Mouse (Mus musculus) forebrain, embryonic 15.5 days (tissue): ENCODE results near the gene Pgc. TPM values are rescaled to one million over a fixed set of nuclear protein-coding genes. Genes with fewer than 3 reads are reported as not detected.

ENCODE experiments used
- ATAC-seq: fragments of 200-750 bp; cut with Nextera tagmentation; replicated peaks from 2 replicates; pipeline ENCODE4 v1.8.0; 2017; ENCODE audit warnings: mild to moderate bottlenecking, moderate TSS enrichment, moderate library complexity
- H3K27ac ChIP-seq: fragments of 300-500 bp; sonication (generic); replicated peaks from 2 replicates; pipeline ENCODE4 v1.5.1; 2015; ENCODE audit warnings: mild to moderate bottlenecking, inconsistent platforms
- H3K27me3 ChIP-seq: fragments of 300-500 bp; sonication (generic); 2 replicates; pipeline ENCODE4 v1.6.1; 2015; ENCODE audit warnings: inconsistent platforms
- H3K36me3 ChIP-seq: fragments of 300-500 bp; sonication (generic); 2 replicates; pipeline ENCODE4 v1.6.1; 2015; ENCODE audit warnings: mild to moderate bottlenecking, inconsistent platforms
- H3K4me1 ChIP-seq: fragments of 300-500 bp; sonication (generic); 2 replicates; pipeline ENCODE4 v1.6.1; 2015; ENCODE audit warnings: inconsistent platforms
- H3K4me2 ChIP-seq: fragments of 300-500 bp; sonication (generic); replicated peaks from 2 replicates; pipeline ENCODE4 v1.6.1; 2015; ENCODE audit warnings: mild to moderate bottlenecking, inconsistent platforms
- H3K4me3 ChIP-seq: fragments of 300-500 bp; sonication (generic); 2 replicates; pipeline ENCODE4 v1.5.1; 2015; ENCODE audit warnings: mild to moderate bottlenecking, inconsistent platforms
- H3K9ac ChIP-seq: fragments of 300-500 bp; sonication (generic); replicated peaks from 2 replicates; pipeline ENCODE4 v1.6.1; 2015; ENCODE audit warnings: mild to moderate bottlenecking, inconsistent platforms
- H3K9me3 ChIP-seq: fragments of 300-500 bp; sonication (generic); 2 replicates; pipeline ENCODE4 v1.6.1; 2016; ENCODE audit warnings: inconsistent platforms
- WGBS: fragments of 180-500 bp; shearing (Covaris S2); methylation state at CpG from one replicate; pipeline ENCODE4 v1.1.7; 2015; ENCODE audit warnings: mixed read lengths; 5-methylcytosine and 5-hydroxymethylcytosine counted together
- polyA plus RNA-seq: library from polyadenylated mRNA; unstranded; fragments of >200 nt; fragmentation: Nextera tagmentation; extraction: Ambion mirVana; gene quantifications from 2 replicates; pipeline ENCODE4 v1.2.1, GENCODE M21; 2015

Pgc gene
- polyA plus RNA-seq, 1 experiment from 2014 or later, result not detected

DNA sequence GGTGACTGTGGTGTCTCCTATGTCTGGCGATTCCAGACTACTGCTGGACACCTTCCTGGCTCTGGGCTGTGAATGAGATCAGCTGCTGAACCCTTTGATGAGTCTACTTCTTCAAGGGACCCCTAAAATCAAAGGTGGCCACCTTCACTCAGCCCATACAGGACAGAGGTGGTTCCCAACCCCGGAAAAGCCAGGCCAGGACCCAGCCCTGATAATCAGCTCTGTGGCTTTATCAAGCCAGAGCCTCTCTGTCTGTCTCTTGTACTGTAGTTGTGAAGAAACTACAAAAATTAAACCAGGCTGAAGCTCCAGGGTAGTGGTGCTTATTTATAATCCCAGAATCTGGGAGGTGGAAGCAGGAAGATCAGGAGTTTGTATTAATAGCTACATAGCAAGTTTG, 50.5 kb downstream of the Pgc start:
- no peak overlapping the region for H3K4me3 ChIP-seq
- 78% methylated on average over 2 of the region's 2 CpGs for WGBS
- H3K27ac ChIP-seq, result no peak overlapping the region
- no peaks in the 10 kb centered on the region for H3K27me3 ChIP-seq
- no peak for ATAC-seq
- H3K9me3 ChIP-seq, result no peaks in the 10 kb centered on the region
- H3K9ac ChIP-seq, result no peak overlapping the region
- no peaks in the 10 kb centered on the region for H3K4me1 ChIP-seq
- no peaks in the 10 kb centered on the region for H3K36me3 ChIP-seq
- no peak overlapping the region for H3K4me2 ChIP-seq

DNA sequence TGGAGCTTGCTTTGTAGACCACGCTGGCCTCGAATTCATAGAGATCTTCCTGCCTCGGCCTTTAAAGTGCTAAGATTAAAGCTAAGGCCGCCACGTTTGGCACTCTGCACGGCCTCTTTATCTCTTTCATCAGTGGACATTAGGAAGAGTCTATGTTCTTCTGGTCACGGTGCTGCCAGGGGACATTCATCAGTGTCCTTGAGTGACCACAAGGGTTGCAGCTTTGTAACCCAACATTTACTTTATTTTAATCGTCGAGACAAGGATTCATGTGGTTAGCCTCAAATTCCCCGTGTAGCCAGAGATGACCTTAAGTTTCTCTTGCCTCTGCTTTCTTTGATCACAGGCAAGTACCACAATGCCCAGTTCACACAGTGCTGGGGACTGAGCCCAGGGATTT, 53.8 kb downstream of the Pgc start:
- no peaks in the 10 kb centered on the region for H3K4me1 ChIP-seq
- WGBS, result 84% methylated on average over 10 of the region's 10 CpGs
- no peak overlapping the region for H3K4me3 ChIP-seq
- H3K9ac ChIP-seq, result no peak overlapping the region
- H3K27me3 ChIP-seq, result no peaks in the 10 kb centered on the region
- H3K4me2 ChIP-seq, result no peak overlapping the region
- no peak overlapping the region for H3K27ac ChIP-seq
- no peaks in the 10 kb centered on the region for H3K9me3 ChIP-seq
- no peaks in the 10 kb centered on the region for H3K36me3 ChIP-seq
- no peak for ATAC-seq

DNA sequence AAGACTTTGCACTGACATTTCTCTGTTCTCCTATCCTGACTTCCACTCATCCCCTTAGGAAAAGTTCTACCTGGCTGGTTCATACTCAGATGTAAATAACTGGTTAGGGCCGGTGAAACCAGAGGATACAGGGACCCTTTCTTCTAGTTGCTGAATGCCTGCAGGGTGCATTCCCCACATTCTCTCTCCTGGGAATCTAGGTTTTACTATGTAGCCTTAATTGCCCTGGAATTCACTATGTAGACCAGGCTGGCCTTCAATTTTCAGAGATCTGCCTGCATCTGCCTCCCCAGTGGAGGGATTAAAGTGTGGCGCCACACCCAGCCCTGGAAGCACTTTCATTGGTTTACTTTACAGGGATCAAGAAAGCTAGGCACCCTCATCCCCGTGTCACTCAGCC, 55.8 kb downstream of the Pgc start:
- H3K36me3 ChIP-seq, result no peaks in the 10 kb centered on the region

DNA sequence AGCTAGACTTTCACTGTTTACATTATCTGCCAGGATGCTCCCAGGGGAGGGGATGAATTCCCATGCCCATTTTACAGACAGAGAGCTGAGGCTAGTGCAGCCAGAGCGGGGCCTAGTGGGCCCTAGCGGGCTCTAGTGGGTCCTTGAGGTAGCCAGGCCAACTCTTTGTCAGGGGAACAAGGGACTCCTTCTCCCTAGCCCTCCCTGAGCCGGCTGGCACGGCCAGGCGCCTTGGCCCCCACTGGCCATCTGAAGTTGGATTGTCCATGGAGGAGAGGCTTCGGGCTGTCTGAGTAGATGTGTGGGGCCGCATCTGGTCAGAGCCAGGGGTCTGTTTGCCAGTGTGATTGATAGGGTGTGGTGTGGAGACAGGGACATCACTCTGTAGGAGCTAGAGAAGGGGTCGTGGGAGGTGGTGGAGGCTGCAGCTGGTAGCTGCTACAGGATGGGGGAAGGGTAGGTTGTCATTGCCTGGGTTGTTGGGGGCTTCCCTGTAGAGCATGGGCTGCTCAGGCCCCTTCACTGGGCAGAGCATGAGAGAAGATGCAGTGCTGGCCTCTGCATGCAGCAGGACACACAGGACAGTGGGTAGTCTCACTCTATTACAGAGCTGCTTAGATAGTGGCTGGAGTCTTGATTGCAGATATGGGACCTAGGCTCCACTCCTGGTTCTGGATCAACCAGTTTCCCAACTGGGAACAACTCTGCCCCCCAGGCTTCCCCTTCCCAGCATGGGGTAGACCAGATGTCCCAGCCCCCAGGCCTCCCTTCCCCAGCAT, 57.0 kb downstream of the Pgc start:
- 90% methylated on average over 8 of the region's 8 CpGs for WGBS
- no peaks in the 10 kb centered on the region for H3K27me3 ChIP-seq
- no peak for ATAC-seq
- no peaks in the 10 kb centered on the region for H3K4me1 ChIP-seq
- H3K9me3 ChIP-seq, result no peaks in the 10 kb centered on the region
- H3K27ac ChIP-seq, result no peak overlapping the region
- no peak overlapping the region for H3K4me2 ChIP-seq
- no peak overlapping the region for H3K4me3 ChIP-seq
- no peaks in the 10 kb centered on the region for H3K36me3 ChIP-seq
- no peak overlapping the region for H3K9ac ChIP-seq

More for the DNA sequence above, 55.8 kb downstream of the Pgc start:
- Histone ChIP-seq H3K27me3 (no peaks in the 10 kb centered on the region), H3K9me3 (no peaks in the 10 kb centered on the region), H3K4me3 (no peak overlapping the region), H3K9ac (no peak overlapping the region), H3K4me2 (no peak overlapping the region), H3K27ac (no peak overlapping the region), H3K4me1 (no peaks in the 10 kb centered on the region)
- ATAC-seq, result no peak
- WGBS, result 81% methylated on average over 3 of the region's 3 CpGs

Other genes starting within 250 kb of the Pgc start
- gene Taf8, start 224.6 kb upstream of the Pgc start, polyA plus RNA-seq, result 25.2 and 26.2 TPM in 2 replicates
- gene Ccnd3, start 221.8 kb upstream of the Pgc start, polyA plus RNA-seq, result 59.8 and 64.4 TPM in 2 replicates
- 32.5 and 33.8 TPM in 2 replicates for gene Bysl, start 115.3 kb upstream of the Pgc start, polyA plus RNA-seq
- gene Med20, start 115.3 kb upstream of the Pgc start, polyA plus RNA-seq, result 45.5 and 50.2 TPM in 2 replicates
- gene Gm20517, start 115.3 kb upstream of the Pgc start, polyA plus RNA-seq, result 2.2 and 3.0 TPM in 2 replicates
- 10.7 and 11.1 TPM in 2 replicates for gene Usp49, start 96.2 kb upstream of the Pgc start, polyA plus RNA-seq
- 258 and 266 TPM in 2 replicates for gene Tomm6, start 38.5 kb upstream of the Pgc start, polyA plus RNA-seq
- 18.0 and 23.2 TPM in 2 replicates for gene Frs3, start 37.8 kb upstream of the Pgc start, polyA plus RNA-seq
- gene Gm21981, start 32.4 kb upstream of the Pgc start, polyA plus RNA-seq, result 0.33 and 0.73 TPM in 2 replicates
- 0.88 and 0.97 TPM in 2 replicates for gene Prickle4, start 32.1 kb upstream of the Pgc start, polyA plus RNA-seq
- gene Tfeb, start 10.2 kb downstream of the Pgc start, polyA plus RNA-seq, result 2.0 and 2.3 TPM in 2 replicates
- 2.5 and 2.7 TPM in 2 replicates for gene Mdfi, start 107.8 kb downstream of the Pgc start, polyA plus RNA-seq
- 33.2 and 37.3 TPM in 2 replicates for gene Foxp4, start 197.8 kb downstream of the Pgc start, polyA plus RNA-seq